Mouse (Mus musculus) cortical plate, adult 2 months (tissue): ENCODE measurements around the gene Srp9.

Experiments used
- CTCF ChIP-seq: fragments of 200-500 bp; IDR thresholded peaks from 2 replicates; pipeline ENCODE4 v1.5.1; 2011; ENCODE audit warnings: mild to moderate bottlenecking, control low read depth, low read length; ENCODE audit not compliant: insufficient read depth; ENCODE audit errors: extremely low read depth
- POLR2A ChIP-seq: fragments of 200-500 bp; IDR thresholded peaks from 2 replicates; pipeline ENCODE4 v1.6.1; 2011; ENCODE audit warnings: mild to moderate bottlenecking, low read length, control low read depth; ENCODE audit not compliant: insufficient read depth; ENCODE audit errors: extremely low read depth

DNA sequence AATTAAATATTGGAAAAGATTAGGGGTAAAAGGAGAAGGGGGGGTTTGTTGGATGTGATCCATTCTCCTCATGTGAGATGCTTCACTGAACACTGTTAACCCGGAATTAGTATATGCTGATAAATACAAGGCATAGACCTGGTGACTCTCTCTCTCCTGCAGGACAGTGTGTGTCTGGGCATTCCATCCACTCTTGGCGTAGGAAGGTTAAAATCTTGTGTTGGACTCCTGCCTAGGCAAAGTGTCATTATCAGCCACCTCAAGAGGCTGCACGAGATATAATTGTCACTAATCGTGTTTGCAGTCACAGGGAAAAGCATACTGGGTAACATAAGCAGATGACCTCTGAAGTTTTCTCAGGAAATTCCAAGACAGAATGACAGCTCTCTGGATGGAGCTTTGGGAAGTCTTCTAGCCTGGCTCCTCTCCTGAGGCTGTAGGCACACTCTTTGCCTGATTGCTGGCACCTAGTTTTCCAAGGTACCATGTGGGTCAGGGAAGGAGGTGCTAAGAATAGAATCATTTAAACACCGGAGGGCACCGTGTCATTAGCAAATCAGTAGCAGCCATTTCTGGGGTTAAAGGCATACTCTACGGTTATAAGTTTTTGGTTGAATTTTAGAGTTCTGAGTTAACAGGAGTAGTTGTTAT lies 24.5 kb downstream of the Srp9 start:
- TF ChIP-seq POLR2A, result no peak
- no peak for TF ChIP-seq CTCF
